Mouse (Mus musculus): ENCODE data around the gene E130309D02Rik. TPM values are rescaled to one million over a fixed set of nuclear protein-coding genes. Genes with fewer than 3 reads are reported as not detected.

The E130309D02Rik gene
- 19.8 and 28.2 TPM in 2 replicates for polyA plus RNA-seq (2012; rRNA removed)

- TF ChIP-seq POLR2A (IDR thresholded peaks at IDR 0.05; ENCODE audit: low read depth, low read length) (peak; percentile 61), CTCF (IDR thresholded peaks at IDR 0.05; ENCODE audit: extremely low read depth, insufficient read length, insufficient replicate concordance, low read depth, low read length) (peak; percentile 88)
- under 1% methylated on average over 101 of the region's 101 CpGs for WGBS
- Histone ChIP-seq H3K4me3 (ENCODE audit: low read depth, low read length) (peak within 1 kb of the TSS; percentile 99), H3K27me3 (ENCODE audit: control insufficient read depth, insufficient read depth, low read length) (no peaks in the 10 kb centered on the region), H3K27ac (ENCODE audit: insufficient read depth, low read depth, low read length) (peak within 1 kb of the TSS; percentile 73), H3K36me3 (ENCODE audit: control insufficient read depth, insufficient read depth, low read length) (peaks cover 32% of the 10 kb centered on the region), H3K4me1 (ENCODE audit: control insufficient read depth, insufficient read depth, insufficient read length, low read length) (peaks cover 4% of the 10 kb centered on the region)
These were observed at the start of gene E130309D02Rik for GRCm38 (mm10) chr5:143314730-143315513. E130309D02Rik (minus strand) TSS chr5:143315360.

- TF ChIP-seq POLR2A (IDR thresholded peaks at IDR 0.05; ENCODE audit: low read depth, low read length) (no peak), CTCF (IDR thresholded peaks at IDR 0.05; ENCODE audit: extremely low read depth, insufficient read length, insufficient replicate concordance, low read depth, low read length) (no peak)
- WGBS = 3% methylated on average over 47 of the region's 47 CpGs
- no peaks in the 10 kb centered on the region for H3K36me3 ChIP-seq (ENCODE audit: control insufficient read depth, insufficient read depth, low read length)
- no peaks in the 10 kb centered on the region for H3K4me1 ChIP-seq (ENCODE audit: control insufficient read depth, insufficient read depth, insufficient read length, low read length)
- H3K27ac ChIP-seq (ENCODE audit: insufficient read depth, low read depth, low read length) = no peak overlapping the region
- H3K4me3 ChIP-seq (ENCODE audit: low read depth, low read length) = peak overlapping the region; percentile 19
- peaks cover 39% of the 10 kb centered on the region for H3K27me3 ChIP-seq (ENCODE audit: control insufficient read depth, insufficient read depth, low read length)
These were observed 48.8 kb upstream of the E130309D02Rik start for GRCm38 (mm10) chr5:143363678-143364615.

- WGBS = 47% methylated on average over 7 of the region's 7 CpGs
- Histone ChIP-seq H3K4me3 (ENCODE audit: low read depth, low read length) (no peak overlapping the region), H3K36me3 (ENCODE audit: control insufficient read depth, insufficient read depth, low read length) (no peaks in the 10 kb centered on the region), H3K27ac (ENCODE audit: insufficient read depth, low read depth, low read length) (no peak overlapping the region), H3K4me1 (ENCODE audit: control insufficient read depth, insufficient read depth, insufficient read length, low read length) (no peaks in the 10 kb centered on the region), H3K27me3 (ENCODE audit: control insufficient read depth, insufficient read depth, low read length) (peaks cover 46% of the 10 kb centered on the region)
- TF ChIP-seq CTCF (IDR thresholded peaks at IDR 0.05; ENCODE audit: extremely low read depth, insufficient read length, insufficient replicate concordance, low read depth, low read length) = no peak
- no peak for TF ChIP-seq POLR2A (IDR thresholded peaks at IDR 0.05; ENCODE audit: low read depth, low read length)
These were observed 46.3 kb upstream of the E130309D02Rik start for GRCm38 (mm10) chr5:143361428-143361827.

DNA sequence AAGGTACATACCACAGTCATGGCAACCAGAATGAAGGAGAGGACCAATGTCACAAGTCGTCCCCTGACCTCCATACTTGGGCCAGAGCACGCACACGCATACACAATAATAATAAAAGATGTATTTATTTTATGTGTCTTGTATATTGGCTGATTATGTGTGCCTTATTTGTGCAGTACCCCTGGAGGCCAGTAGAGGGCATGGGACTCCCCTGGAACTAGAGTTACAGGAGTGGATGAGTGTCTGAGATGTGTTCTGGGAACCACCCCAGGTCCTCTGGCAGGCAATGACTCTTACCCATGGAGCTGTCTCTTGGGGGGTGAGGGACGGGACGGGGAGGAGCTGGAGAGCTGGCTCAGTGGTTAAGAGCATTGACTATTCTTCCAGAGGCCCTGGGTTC lies 44.8 kb upstream of the E130309D02Rik start:
- Histone ChIP-seq H3K27me3 (ENCODE audit: control insufficient read depth, insufficient read depth, low read length) (peaks cover 37% of the 10 kb centered on the region), H3K4me3 (ENCODE audit: low read depth, low read length) (no peak overlapping the region), H3K36me3 (ENCODE audit: control insufficient read depth, insufficient read depth, low read length) (no peaks in the 10 kb centered on the region), H3K27ac (ENCODE audit: insufficient read depth, low read depth, low read length) (no peak overlapping the region), H3K4me1 (ENCODE audit: control insufficient read depth, insufficient read depth, insufficient read length, low read length) (no peaks in the 10 kb centered on the region)
- no peak for TF ChIP-seq POLR2A (IDR thresholded peaks at IDR 0.05; ENCODE audit: low read depth, low read length)
- TF ChIP-seq CTCF (IDR thresholded peaks at IDR 0.05; ENCODE audit: extremely low read depth, insufficient read length, insufficient replicate concordance, low read depth, low read length) = peak; percentile 39; the same call in 1 of the 2 replicates
- 71% methylated on average over 5 of the region's 5 CpGs for WGBS

- TF ChIP-seq POLR2A (IDR thresholded peaks at IDR 0.05; ENCODE audit: low read depth, low read length) (no peak), CTCF (IDR thresholded peaks at IDR 0.05; ENCODE audit: extremely low read depth, insufficient read length, insufficient replicate concordance, low read depth, low read length) (no peak)
- Histone ChIP-seq H3K27ac (ENCODE audit: insufficient read depth, low read depth, low read length) (no peak overlapping the region), H3K4me3 (ENCODE audit: low read depth, low read length) (no peak overlapping the region), H3K36me3 (ENCODE audit: control insufficient read depth, insufficient read depth, low read length) (no peaks in the 10 kb centered on the region), H3K4me1 (ENCODE audit: control insufficient read depth, insufficient read depth, insufficient read length, low read length) (no peaks in the 10 kb centered on the region), H3K27me3 (ENCODE audit: control insufficient read depth, insufficient read depth, low read length) (peaks cover 30% of the 10 kb centered on the region)
- WGBS = 30% methylated on average over 7 of the region's 7 CpGs
These were observed 44.1 kb upstream of the E130309D02Rik start for GRCm38 (mm10) chr5:143359263-143359662.

GRCm38 (mm10) chr5:143357564-143357963 lies 42.4 kb upstream of the E130309D02Rik start:
- 13% methylated on average over 28 of the region's 28 CpGs for WGBS
- no peak overlapping the region for H3K4me3 ChIP-seq (ENCODE audit: low read depth, low read length)
- H3K4me1 ChIP-seq (ENCODE audit: control insufficient read depth, insufficient read depth, insufficient read length, low read length) = no peaks in the 10 kb centered on the region
- H3K27ac ChIP-seq (ENCODE audit: insufficient read depth, low read depth, low read length) = no peak overlapping the region
- H3K27me3 ChIP-seq (ENCODE audit: control insufficient read depth, insufficient read depth, low read length) = peaks cover 19% of the 10 kb centered on the region
- H3K36me3 ChIP-seq (ENCODE audit: control insufficient read depth, insufficient read depth, low read length) = no peaks in the 10 kb centered on the region
- no peak for TF ChIP-seq POLR2A (IDR thresholded peaks at IDR 0.05; ENCODE audit: low read depth, low read length)
- TF ChIP-seq CTCF (IDR thresholded peaks at IDR 0.05; ENCODE audit: extremely low read depth, insufficient read length, insufficient replicate concordance, low read depth, low read length) = no peak
